Mouse (Mus musculus) frontal cortex, postnatal 10 days (tissue): ENCODE data around the gene 2810408A11Rik.

ENCODE experiments used
- DNase-seq, 2 experiments: peaks; one replicate each; pipeline ENCODE4 v3.0.0; 2022; ENCODE audit warnings: low spot score in 2 of 2, mixed read lengths in 1 of 2

The 2810408A11Rik gene

GRCm38 (mm10) chr11:69849128-69849527, 51.7 kb downstream of the 2810408A11Rik start:
- no peak for DNase-seq

GRCm38 (mm10) chr11:69848021-69848420, 52.8 kb downstream of the 2810408A11Rik start:
- DNase-seq, result no peak
